Mouse (Mus musculus) brown adipose tissue, adult 24 weeks (tissue): Measurements from ENCODE around the gene Clip2. TPM values are rescaled to one million over a fixed set of nuclear protein-coding genes. Genes with fewer than 3 reads are reported as not detected.

Experiments
- polyA plus RNA-seq: library from polyadenylated mRNA; stranded (reverse); fragments of >200 nt; gene quantifications from 2 replicates; pipeline ENCODE4 v1.2.4, GENCODE M21; 2012; ENCODE audit not compliant: missing spikeins, insufficient read depth, insufficient read length

Clip2 gene
- polyA plus RNA-seq, 1 experiment = 6.9 TPM

Other genes with a start within 250 kb of the Clip2 start
- gene Gtf2i, start 237.7 kb downstream of the Clip2 start, polyA plus RNA-seq = 55.8 and 75.9 TPM in 2 replicates
- 37.9 and 80.1 TPM in 2 replicates for gene Gtf2ird1, start 95.7 kb downstream of the Clip2 start, polyA plus RNA-seq
- not detected in 2 replicates for gene Syna, start 7.7 kb upstream of the Clip2 start, polyA plus RNA-seq
- 29.7 and 32.3 TPM in 2 replicates for gene Rfc2, start 28.9 kb upstream of the Clip2 start, polyA plus RNA-seq
- 0.83 and 1.4 TPM in 2 replicates for gene Lat2, start 62.6 kb upstream of the Clip2 start, polyA plus RNA-seq
- 116 and 126 TPM in 2 replicates for gene Eif4h, start 87.1 kb upstream of the Clip2 start, polyA plus RNA-seq
- 4.1 and 7.5 TPM in 2 replicates for gene Limk1, start 136.2 kb upstream of the Clip2 start, polyA plus RNA-seq
- 5.4 and 7.3 TPM in 2 replicates for gene Eln, start 194.9 kb upstream of the Clip2 start, polyA plus RNA-seq